Mouse (Mus musculus): Measurements from ENCODE around the gene Pdk2. TPM values are rescaled to one million over a fixed set of nuclear protein-coding genes. Genes with fewer than 3 reads are reported as not detected.
A peak's percentile ranks its signal among the peaks of the same experiment; 100 is the strongest.

Pdk2 gene
- total RNA-seq, 4 experiments from 2014 or later, result 469 to 545 (median 504) TPM

DNA sequence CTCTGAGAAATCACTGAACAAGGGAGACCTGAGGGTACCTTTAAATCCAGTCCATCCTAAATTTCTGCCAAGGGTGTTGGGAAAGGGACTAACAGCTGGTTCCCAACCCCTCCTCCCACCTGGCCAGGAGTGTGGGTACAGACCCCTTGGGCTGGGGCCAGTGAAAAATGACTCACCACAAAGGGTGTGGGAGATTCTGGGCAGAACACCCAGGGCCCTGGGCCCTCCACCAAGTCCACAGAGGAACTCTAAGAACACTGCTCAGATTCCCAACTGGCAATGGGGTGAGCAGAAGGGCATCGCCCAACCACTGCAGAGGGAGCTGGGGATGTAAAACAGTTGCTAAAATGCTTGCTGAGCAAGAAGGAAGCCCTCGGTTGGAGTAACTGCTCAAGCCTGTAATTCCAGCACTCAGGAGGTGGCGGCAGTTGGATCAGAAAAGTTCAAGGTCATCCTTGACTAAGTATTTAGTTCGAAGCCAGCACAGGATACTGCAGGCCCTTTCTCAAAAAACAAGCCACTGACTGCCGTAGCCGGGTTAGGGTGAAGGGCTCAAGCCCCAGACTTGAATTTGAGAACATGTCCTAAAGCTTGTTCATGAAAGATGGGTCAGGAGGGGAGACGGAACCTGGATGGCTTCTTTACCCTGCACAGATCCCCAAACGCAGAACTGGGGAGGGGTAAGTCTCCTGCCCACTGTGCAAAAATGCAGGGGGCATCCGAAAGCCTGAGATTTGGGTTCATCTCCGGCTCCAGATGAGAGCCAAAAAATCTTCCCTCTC lies 52.2 kb downstream of the Pdk2 start:
- DNase-seq (ENCODE audit: low spot score), result no peak

DNA sequence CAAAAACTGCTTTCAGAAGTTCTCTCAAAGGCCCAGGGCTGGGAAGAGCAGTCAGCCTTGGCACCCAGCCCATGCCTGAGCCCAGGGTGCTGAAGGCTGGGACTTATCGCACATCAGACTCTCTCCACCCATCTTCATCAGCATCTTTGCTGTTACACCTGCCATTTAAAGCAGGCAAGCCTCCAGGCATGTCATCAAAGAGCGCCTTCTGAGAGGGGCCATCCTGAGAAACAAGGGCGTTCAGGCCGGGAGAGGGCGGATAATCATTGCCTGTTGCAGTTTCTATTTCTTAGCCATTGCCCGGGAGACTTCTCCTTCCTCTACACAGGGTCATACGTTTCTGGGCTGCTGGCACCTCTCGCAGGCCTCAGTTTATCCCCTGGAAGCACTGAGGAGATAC lies 53.3 kb downstream of the Pdk2 start:
- no peak for DNase-seq (ENCODE audit: low spot score)

GRCm38 (mm10) chr11:94987341-94987740 lies 53.8 kb downstream of the Pdk2 start:
- no peak for DNase-seq (ENCODE audit: low spot score)

DNA sequence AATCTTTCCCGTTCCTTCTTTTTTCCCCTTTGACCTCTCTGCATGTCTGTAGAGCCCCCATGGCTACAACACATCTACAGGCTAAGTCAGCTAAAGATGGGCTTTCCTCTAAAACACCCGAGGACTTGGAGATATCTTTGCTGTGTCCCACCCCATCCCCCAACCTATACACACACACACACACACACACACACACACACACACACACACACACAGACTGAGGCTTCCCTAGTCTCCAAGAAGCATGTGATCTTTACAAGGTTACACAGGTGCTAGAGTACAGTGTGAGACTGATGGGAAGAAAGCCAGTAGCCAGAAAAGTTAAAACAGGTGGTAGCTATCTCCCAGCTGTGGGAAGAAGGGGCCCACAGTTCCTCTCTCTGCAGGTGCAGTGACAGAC lies 54.7 kb downstream of the Pdk2 start:
- DNase-seq (ENCODE audit: low spot score), result no peak

DNA sequence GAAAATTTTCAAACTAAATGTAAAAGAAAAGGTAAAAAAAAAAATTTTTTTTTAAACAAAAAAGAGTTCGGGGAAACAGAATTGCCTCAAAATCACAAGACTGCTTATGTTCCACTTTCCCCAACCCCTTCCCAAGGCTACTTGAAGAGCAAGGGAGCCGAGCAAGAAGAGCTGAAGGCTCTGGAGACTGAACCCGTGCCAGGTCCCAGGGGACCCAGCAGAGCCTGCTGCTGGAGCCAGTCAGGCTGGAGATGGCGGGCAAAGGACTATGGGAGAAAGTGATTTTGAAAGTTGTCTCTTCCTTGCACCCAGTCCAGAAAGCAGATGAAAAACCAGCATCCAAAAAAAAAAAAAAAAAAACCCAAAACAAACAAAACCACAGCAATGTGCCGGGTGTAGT lies 55.3 kb downstream of the Pdk2 start:
- DNase-seq (ENCODE audit: low spot score), result no peak

DNA sequence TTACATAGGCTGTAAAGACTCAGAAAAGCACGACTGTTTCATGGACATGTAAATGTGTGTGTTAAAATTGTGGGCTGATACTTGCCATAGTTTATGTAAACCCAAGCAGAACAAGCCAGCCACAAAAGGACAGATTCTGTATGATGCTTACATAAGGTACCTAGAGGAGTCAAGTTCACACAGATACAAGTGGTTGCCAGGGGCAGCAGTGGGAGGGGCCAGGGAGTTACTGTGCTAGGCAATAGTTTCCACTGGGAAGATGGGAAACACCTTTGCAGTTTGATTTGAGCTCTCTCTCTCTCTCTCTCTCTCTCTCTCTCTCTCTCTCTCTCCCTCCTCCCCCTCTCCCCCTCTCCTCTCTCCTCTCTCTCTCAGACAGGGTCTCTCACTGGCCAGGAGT lies 56.0 kb downstream of the Pdk2 start:
- no peak for DNase-seq (ENCODE audit: low spot score)

DNA sequence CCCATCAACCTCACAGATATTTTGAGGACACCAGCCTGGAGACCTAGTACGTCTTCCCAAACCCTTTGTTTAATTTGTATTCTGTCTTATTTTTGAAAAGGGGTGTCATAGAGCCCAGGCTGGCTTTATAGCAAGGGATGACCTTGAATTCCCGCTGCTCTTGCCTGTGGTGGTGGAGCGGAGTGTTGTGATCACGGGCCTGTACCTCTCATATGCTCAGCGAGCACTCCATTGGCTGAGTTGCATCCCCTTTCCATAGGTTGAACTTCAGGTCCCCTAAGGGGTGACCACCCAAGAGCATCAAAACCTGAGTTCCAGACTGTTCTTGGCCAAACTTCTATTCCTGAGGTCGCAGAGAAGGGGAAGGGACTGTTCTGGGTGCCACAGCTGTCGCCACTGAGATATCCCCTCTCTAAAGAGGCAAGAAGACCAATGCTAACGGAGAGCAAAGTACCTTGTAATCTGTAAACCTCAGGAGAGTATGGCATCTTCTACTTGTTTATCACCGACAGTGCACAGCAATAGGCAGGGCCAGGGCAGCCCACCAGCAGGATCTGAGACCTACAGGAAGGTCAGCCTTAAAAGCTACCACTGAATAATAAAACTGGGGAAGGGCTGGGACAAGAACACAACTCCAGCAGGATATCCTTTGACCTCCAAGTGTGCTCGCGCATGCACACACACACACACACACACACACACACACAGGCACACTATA lies 61.5 kb downstream of the Pdk2 start:
- no peak for DNase-seq (ENCODE audit: low spot score)

GRCm38 (mm10) chr11:94978947-94979346 lies 62.2 kb downstream of the Pdk2 start:
- peak; percentile 97 for DNase-seq (ENCODE audit: low spot score)

- DNase-seq (ENCODE audit: low spot score), result no peak
These were observed 62.8 kb downstream of the Pdk2 start for GRCm38 (mm10) chr11:94978178-94978915.

Other genes with a start within 250 kb of the Pdk2 start
- 10 to 100 TPM; 23.3 to 50.4 (median 39.8) TPM for gene Col1a1, start 105.1 kb downstream of the Pdk2 start, total RNA-seq (2022)
- not detected for gene Hils1, start 73.8 kb downstream of the Pdk2 start, total RNA-seq (2022)
- 100 to 1,000 TPM; 202 to 221 (median 208) TPM for gene Sgca, start 65.0 kb downstream of the Pdk2 start, total RNA-seq (2022)
- gene Ppp1r9b, start 50.3 kb downstream of the Pdk2 start, total RNA-seq (2022), result 10 to 100 TPM; 43.9 to 47.4 (median 45.6) TPM
- gene Samd14, start 31.5 kb downstream of the Pdk2 start, total RNA-seq (2022), result 1 to 10 TPM in 2 of 4 experiments, under 1 TPM in 2; 0.72 to 1.1 (median 0.96) TPM
- 10 to 100 TPM in 1 of 4 experiments, 1 to 10 TPM in 3; 9.1 to 10.3 (median 9.8) TPM for gene Itga3, start 35.4 kb upstream of the Pdk2 start, total RNA-seq (2022)
- not detected for gene Dlx3, start 78.8 kb upstream of the Pdk2 start, total RNA-seq (2022)
- not detected for gene Dlx4, start 104.9 kb upstream of the Pdk2 start, total RNA-seq (2022)
- not detected for gene Tac4, start 220.2 kb upstream of the Pdk2 start, total RNA-seq (2022)

Measured in heart, adult 8-10 months (tissue).